Mouse (Mus musculus): ENCODE measurements around the gene Sgk2. TPM values are rescaled to one million over a fixed set of nuclear protein-coding genes. Genes with fewer than 3 reads are reported as not detected.
A peak's percentile ranks its signal among the peaks of the same experiment; 100 is the strongest.
"Not testable (repeated sequence)": the region's sequence is repeated elsewhere in the genome, so short reads cannot be mapped to it uniquely, and the experiment has no call there.

The Sgk2 gene
- polyA plus RNA-seq, 1 experiment from 2014 or later, result not detected

GRCm38 (mm10) chr2:163051691-163052090, 64.6 kb downstream of the Sgk2 start:
- ATAC-seq (ENCODE audit: low FRiP score), result no peak
- Histone ChIP-seq H3K4me3 (no peak overlapping the region), H3K27me3 (no peaks in the 10 kb centered on the region; the same call in 1 of the 2 replicates), H3K4me1 (peaks cover 17% of the 10 kb centered on the region), H3K27ac (no peak overlapping the region), H3K9ac (no peak overlapping the region), H3K9me3 (replicated peaks) (no peaks in the 10 kb centered on the region), H3K4me2 (replicated peaks) (no peak overlapping the region), H3K36me3 (peaks cover 12% of the 10 kb centered on the region)
- 78% methylated on average over 1 of the region's 1 CpGs for WGBS

DNA sequence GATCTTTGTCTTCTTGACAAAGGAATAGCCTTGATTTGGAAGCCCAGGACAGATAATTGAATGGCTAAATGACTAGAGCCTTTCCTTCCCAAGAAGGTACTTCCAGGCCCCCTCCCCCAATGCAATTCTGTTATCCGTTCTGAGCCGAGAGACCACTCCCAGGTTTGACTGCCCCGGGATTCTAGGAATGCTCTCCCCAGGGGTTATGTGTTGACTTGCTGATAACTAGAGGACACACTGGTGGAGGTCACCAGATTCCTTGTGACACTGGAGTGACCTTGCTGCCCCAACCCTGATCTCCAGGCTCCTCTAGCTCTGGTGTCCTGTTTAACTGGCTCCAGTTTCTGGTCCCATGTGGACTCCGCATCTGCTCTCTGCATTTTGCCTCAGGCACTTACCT, 65.0 kb downstream of the Sgk2 start:
- Histone ChIP-seq H3K9ac (no peak overlapping the region), H3K9me3 (replicated peaks) (no peaks in the 10 kb centered on the region), H3K36me3 (peaks cover 8% of the 10 kb centered on the region), H3K4me3 (no peak overlapping the region), H3K27me3 (no peaks in the 10 kb centered on the region; the same call in 1 of the 2 replicates), H3K27ac (no peak overlapping the region), H3K4me2 (replicated peaks) (no peak overlapping the region), H3K4me1 (peaks cover 17% of the 10 kb centered on the region)
- no peak for ATAC-seq (ENCODE audit: low FRiP score)
- 46% methylated on average over 4 of the region's 4 CpGs for WGBS

GRCm38 (mm10) chr2:163052826-163053225, 65.7 kb downstream of the Sgk2 start:
- Histone ChIP-seq H3K9me3 (replicated peaks) (no peaks in the 10 kb centered on the region), H3K27ac (no peak overlapping the region)
- WGBS, result 66% methylated on average over 4 of the region's 4 CpGs

DNA sequence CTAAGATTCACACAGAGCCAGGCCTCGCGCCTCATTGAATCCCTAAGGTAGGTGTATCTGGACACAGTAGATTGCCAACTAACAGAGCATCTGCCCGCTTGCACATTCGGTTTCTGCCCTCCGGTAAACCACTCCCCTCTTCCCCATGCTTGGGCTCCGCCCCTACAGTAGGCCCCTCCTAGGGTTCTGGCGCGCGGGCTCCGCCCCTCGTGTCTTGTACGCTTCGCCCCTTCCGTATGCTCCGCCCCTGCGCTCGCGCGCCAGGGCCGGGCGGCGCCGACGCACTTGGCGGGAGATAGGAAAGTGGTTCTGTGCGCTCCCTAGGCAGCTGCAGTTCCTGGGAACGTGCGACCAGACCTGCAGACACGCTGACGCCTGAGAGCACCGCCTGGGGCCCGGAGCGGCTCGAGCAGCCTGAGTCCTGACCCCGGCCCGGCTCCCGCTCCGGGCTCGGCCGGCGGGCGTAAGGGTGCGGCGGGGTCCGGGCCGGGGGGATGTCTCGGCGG, 67.3 kb downstream of the Sgk2 start, which contains the start of gene Mybl2:
Gene Mybl2 (plus strand): TSS at position 353 of the 506 bp plus-strand sequence.
- H3K36me3 ChIP-seq, result no peaks in the 10 kb centered on the region
- peaks cover 17% of the 10 kb centered on the region for H3K4me1 ChIP-seq
- H3K27ac ChIP-seq, result no peak within 1 kb of the TSS
- peak; percentile 98 for ATAC-seq (ENCODE audit: low FRiP score)
- H3K27me3 ChIP-seq, result no peaks in the 10 kb centered on the region; the same call in 1 of the 2 replicates
- H3K4me2 ChIP-seq (replicated peaks), result peak within 1 kb of the TSS; percentile 99
- peak within 1 kb of the TSS; percentile 67 for H3K9ac ChIP-seq
- H3K9me3 ChIP-seq (replicated peaks), result no peaks in the 10 kb centered on the region
- under 1% methylated on average over 47 of the region's 48 CpGs for WGBS
- H3K4me3 ChIP-seq, result peak within 1 kb of the TSS; percentile 68

More at GRCm38 (mm10) chr2:163052826-163053225, 65.7 kb downstream of the Sgk2 start:
- no peak overlapping the region for H3K9ac ChIP-seq
- no peak for ATAC-seq (ENCODE audit: low FRiP score)
- no peaks in the 10 kb centered on the region; the same call in 1 of the 2 replicates for H3K27me3 ChIP-seq
- no peak overlapping the region for H3K4me3 ChIP-seq
- H3K36me3 ChIP-seq, result peaks cover 5% of the 10 kb centered on the region; the same call in 1 of the 2 replicates
- peaks cover 17% of the 10 kb centered on the region for H3K4me1 ChIP-seq
- no peak overlapping the region for H3K4me2 ChIP-seq (replicated peaks)

GRCm38 (mm10) chr2:163054891-163055494, 67.9 kb downstream of the Sgk2 start:
- Histone ChIP-seq H3K9ac (peak overlapping the region; percentile 67), H3K36me3 (no peaks in the 10 kb centered on the region), H3K27me3 (no peaks in the 10 kb centered on the region; the same call in 1 of the 2 replicates), H3K4me1 (peaks cover 17% of the 10 kb centered on the region), H3K9me3 (replicated peaks) (no peaks in the 10 kb centered on the region), H3K4me2 (replicated peaks) (peak overlapping the region; percentile 99), H3K27ac (no peak overlapping the region), H3K4me3 (peak overlapping the region; percentile 68)
- ATAC-seq (ENCODE audit: low FRiP score), result peak; percentile 23
- WGBS, result under 1% methylated on average over 37 of the region's 38 CpGs

GRCm38 (mm10) chr2:163055715-163056114, 68.6 kb downstream of the Sgk2 start:
- Histone ChIP-seq H3K27ac (no peak overlapping the region), H3K27me3 (no peaks in the 10 kb centered on the region; the same call in 1 of the 2 replicates), H3K4me1 (peaks cover 17% of the 10 kb centered on the region), H3K4me3 (peak overlapping the region; percentile 68), H3K4me2 (replicated peaks) (peak overlapping the region; percentile 99), H3K36me3 (no peaks in the 10 kb centered on the region), H3K9me3 (replicated peaks) (no peaks in the 10 kb centered on the region), H3K9ac (peak overlapping the region; percentile 67)
- ATAC-seq (ENCODE audit: low FRiP score), result no peak
- WGBS, result 41% methylated on average over 5 of the region's 5 CpGs

- 93% methylated on average over 9 of the region's 9 CpGs for WGBS
- H3K27me3 ChIP-seq, result no peaks in the 10 kb centered on the region; the same call in 1 of the 2 replicates
- H3K9me3 ChIP-seq (replicated peaks), result no peaks in the 10 kb centered on the region
- ATAC-seq (ENCODE audit: low FRiP score), result no peak
- no peaks in the 10 kb centered on the region for H3K36me3 ChIP-seq
- H3K27ac ChIP-seq, result no peak overlapping the region
- H3K4me2 ChIP-seq (replicated peaks), result no peak overlapping the region
- peaks cover 17% of the 10 kb centered on the region for H3K4me1 ChIP-seq
- H3K4me3 ChIP-seq, result no peak overlapping the region
- H3K9ac ChIP-seq, result no peak overlapping the region
These were observed 69.5 kb downstream of the Sgk2 start for GRCm38 (mm10) chr2:163056584-163056983.

DNA sequence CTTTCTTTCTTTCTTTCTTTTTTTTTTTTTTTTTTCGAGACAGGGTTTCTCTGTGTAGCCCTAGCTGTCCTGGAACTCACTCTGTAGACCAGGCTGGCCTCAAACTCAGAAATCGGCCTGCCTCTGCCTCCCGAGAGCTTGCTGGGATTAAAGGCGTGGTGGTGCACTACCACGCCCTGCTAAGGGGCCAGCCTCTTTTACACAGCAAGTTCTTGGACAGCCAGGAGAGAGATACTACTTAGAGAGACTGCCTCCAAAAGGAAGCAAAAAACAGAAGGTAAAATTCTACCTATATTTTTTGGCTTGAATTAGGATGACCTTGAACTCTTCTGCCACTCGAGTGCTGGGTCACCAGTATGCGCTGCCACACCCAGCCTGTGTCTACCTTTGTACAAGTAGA, 71.9 kb downstream of the Sgk2 start:
- not testable (repeated sequence) for H3K9ac ChIP-seq; H3K27me3 ChIP-seq; H3K4me3 ChIP-seq; H3K9me3 ChIP-seq (replicated peaks); H3K27ac ChIP-seq; ATAC-seq (ENCODE audit: low FRiP score); H3K4me2 ChIP-seq (replicated peaks); H3K36me3 ChIP-seq
- 88% methylated on average over 7 of the region's 7 CpGs for WGBS
- H3K4me1 ChIP-seq, result peaks cover 14% of the 10 kb centered on the region

DNA sequence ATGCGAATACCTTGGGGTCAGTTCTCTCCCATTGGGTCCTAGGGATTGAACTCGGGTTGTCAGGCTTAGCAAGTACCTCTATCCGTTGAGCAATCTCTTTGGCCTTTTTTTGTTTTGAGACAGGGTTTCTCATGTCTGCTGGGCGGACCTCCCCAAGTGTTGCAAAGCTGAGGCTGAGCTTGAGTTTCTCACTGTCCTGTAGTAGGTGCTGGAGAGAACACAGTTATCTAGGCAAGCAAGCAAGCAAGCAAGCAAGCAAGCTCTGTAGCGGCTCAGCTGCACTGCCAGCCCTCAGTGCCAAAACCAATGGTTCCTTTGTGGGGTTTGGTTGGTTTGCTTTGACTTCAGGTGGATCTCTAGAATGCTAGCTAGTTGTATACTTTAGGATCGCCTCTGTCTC, 73.5 kb downstream of the Sgk2 start:
- peaks cover 3% of the 10 kb centered on the region for H3K4me1 ChIP-seq
- H3K4me3 ChIP-seq, result no peak overlapping the region
- H3K4me2 ChIP-seq (replicated peaks), result no peak overlapping the region
- no peaks in the 10 kb centered on the region; the same call in 1 of the 2 replicates for H3K27me3 ChIP-seq
- H3K36me3 ChIP-seq, result 0 out of 2 replicates have a peak, but pooled peaks cover 10% of the 10 kb centered on the region
- no peaks in the 10 kb centered on the region for H3K9me3 ChIP-seq (replicated peaks)
- 89% methylated on average over 6 of the region's 6 CpGs for WGBS
- ATAC-seq (ENCODE audit: low FRiP score), result no peak
- H3K27ac ChIP-seq, result no peak overlapping the region
- no peak overlapping the region for H3K9ac ChIP-seq

GRCm38 (mm10) chr2:163061203-163062118, 74.3 kb downstream of the Sgk2 start:
- Histone ChIP-seq H3K27me3 (no peaks in the 10 kb centered on the region), H3K9me3 (replicated peaks) (no peaks in the 10 kb centered on the region), H3K27ac (no peak overlapping the region), H3K9ac (no peak overlapping the region), H3K4me1 (no peaks in the 10 kb centered on the region), H3K36me3 (peaks cover 10% of the 10 kb centered on the region; the same call in 1 of the 2 replicates), H3K4me2 (replicated peaks) (no peak overlapping the region), H3K4me3 (no peak overlapping the region)
- ATAC-seq (ENCODE audit: low FRiP score), result no peak
- WGBS, result 87% methylated on average over 8 of the region's 8 CpGs

DNA sequence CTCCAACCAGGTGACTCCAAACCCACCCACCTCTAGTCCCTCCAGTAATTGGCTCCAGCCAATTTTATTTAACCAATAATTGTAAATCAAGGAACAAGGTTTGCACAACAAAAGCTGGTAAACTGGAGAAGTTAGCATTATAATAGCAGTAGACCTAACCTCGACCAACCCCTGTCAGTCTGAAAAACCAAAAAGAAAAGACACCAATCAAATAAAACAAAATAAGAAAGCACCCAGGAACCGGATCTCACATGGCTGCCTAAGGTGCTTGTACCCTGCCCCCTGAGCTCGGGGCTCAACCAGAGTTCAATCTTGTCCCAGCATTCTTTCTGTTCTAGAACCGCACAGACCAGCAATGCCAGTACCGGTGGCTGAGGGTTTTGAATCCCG, 75.0 kb downstream of the Sgk2 start:
- H3K27ac ChIP-seq, result no peak overlapping the region
- peaks cover 10% of the 10 kb centered on the region; the same call in 1 of the 2 replicates for H3K36me3 ChIP-seq
- H3K4me1 ChIP-seq, result no peaks in the 10 kb centered on the region
- H3K27me3 ChIP-seq, result no peaks in the 10 kb centered on the region
- no peak overlapping the region for H3K4me2 ChIP-seq (replicated peaks)
- no peak for ATAC-seq (ENCODE audit: low FRiP score)
- H3K9ac ChIP-seq, result no peak overlapping the region
- 70% methylated on average over 6 of the region's 6 CpGs for WGBS
- H3K4me3 ChIP-seq, result no peak overlapping the region
- H3K9me3 ChIP-seq (replicated peaks), result no peaks in the 10 kb centered on the region
